Mouse (Mus musculus): ENCODE results near the gene Ift80. TPM values are rescaled to one million over a fixed set of nuclear protein-coding genes. Genes with fewer than 3 reads are reported as not detected.
A peak's percentile ranks its signal among the peaks of the same experiment; 100 is the strongest.
"Not testable (repeated sequence)": the region's sequence is repeated elsewhere in the genome, so short reads cannot be mapped to it uniquely, and the experiment has no call there.

Gene Ift80
- total RNA-seq, 2 experiments from 2014 or later = 22.5 to 23.6 TPM

DNA sequence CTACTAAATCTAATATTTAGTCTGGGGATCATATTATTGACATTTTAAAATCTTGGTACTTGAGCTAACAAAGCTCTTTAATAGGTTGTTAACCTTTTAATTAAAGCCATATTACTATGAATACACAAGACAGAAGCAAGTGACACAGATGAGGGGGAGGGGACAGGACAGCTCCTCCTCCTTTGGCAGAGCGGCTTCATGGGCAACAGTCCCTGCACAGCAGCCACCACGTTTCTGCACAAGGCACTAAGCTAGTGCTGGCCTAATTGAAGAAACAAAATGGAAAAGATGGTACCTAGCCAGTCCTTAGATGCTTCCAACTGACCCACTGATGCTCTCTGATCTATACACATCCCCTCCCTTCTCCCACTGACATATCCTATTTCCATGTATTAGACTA is 55.5 kb downstream of the Ift80 start:
- intact Hi-C loops (cut with DNase I) = no loop called here
- no peak for DNase-seq (ENCODE audit: low spot score in 2 of 2)

GRCm38 (mm10) chr3:68941867-68942266 is 62.5 kb downstream of the Ift80 start:
- intact Hi-C loops (cut with DNase I) = no loop called here
- no peak for DNase-seq (ENCODE audit: low spot score in 2 of 2)

DNA sequence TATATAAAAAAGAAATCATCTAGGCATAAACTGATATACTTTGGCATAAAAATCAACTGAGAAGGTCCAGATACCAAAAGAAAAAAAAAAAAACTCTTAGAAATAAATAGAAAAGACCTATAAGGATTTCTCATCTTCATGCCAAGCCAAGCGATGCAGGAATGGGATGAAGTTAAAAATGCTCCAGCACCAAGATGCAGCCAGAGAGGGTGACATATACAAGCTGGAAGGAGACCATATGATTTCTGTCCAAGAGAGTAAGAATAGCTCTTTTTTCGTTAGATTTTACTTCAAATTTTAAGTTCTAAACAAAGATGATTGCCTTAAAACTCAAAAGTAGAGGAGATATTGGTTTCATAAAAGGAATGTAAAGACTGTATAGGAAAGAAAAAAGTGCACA is 64.1 kb downstream of the Ift80 start:
- intact Hi-C loops (cut with DNase I) = no loop called here
- DNase-seq (ENCODE audit: low spot score in 2 of 2) = no peak

DNA sequence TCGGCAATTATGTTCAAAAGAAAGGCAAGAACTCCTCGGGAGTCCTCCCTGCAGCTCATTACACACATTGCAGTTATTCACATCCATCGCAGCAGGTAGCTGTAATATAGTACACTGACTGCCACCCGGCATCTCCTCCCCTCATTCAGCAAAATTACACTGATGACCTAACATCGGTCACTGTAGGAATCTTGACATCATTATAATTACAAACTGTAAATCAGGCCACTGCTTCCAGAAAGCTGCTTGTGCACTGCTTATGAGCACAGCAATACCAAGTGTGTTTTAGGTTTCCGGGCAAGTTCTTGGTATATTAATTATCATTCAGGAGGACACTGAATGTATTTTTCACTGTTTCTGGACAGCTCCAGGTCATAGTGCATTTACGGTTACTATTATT is 65.1 kb downstream of the Ift80 start:
- no peak for DNase-seq (ENCODE audit: low spot score in 2 of 2)
- intact Hi-C loops (cut with DNase I) = no loop called here

DNA sequence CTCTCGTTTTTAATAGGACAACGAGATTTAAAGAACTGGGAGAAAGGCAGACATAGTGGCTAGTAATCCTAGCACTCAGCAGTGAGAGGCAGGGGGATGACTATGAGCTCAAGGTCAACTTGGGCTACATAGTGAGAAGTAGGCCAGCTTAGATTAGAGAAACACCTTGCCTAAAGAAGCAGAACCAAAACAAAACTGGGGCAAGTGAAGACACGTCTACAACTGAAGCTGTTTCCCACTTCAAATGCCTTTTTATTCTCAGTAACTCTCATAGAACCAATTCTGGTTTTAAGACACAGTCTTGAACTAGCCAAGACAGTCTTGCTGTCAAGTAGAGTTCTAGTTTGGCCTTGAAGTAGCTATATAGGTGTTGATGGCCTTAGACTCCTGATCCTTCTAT is 67.7 kb downstream of the Ift80 start:
- intact Hi-C loops (cut with DNase I) = no loop called here
- no peak for DNase-seq (ENCODE audit: low spot score in 2 of 2)

GRCm38 (mm10) chr3:68935498-68935897 is 68.9 kb downstream of the Ift80 start:
- intact Hi-C loops (cut with DNase I) = no loop called here

GRCm38 (mm10) chr3:68934259-68934658 is 70.1 kb downstream of the Ift80 start:
- intact Hi-C loops (cut with DNase I) = no loop called here
- DNase-seq (ENCODE audit: low spot score in 2 of 2) = no peak

More at GRCm38 (mm10) chr3:68935498-68935897, 68.9 kb downstream of the Ift80 start:
- no peak for DNase-seq (ENCODE audit: low spot score in 2 of 2)

- intact Hi-C loops (cut with DNase I) = no loop called here
- DNase-seq (ENCODE audit: low spot score in 2 of 2) = no peak
Measured at GRCm38 (mm10) chr3:68928619-68929018, 75.8 kb downstream of the Ift80 start.

DNA sequence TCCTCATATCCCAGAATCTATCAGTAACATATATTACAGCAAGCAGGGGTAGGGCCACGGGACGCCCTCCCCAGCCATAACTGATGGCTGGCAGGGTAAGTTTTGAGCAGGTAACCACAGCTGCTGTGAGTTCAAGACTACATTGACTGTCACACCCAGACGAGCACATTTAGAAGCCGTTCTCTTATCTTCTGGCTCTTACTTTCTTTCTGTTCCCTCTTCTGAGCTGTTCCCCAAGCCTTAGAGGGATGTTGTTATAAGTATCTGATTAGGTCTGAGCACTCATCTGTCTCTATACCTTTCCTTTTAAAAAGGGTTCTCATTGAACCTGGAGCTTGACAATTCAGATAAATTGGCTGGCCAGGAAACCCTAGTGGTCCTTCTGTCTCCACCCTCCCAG is 96.9 kb downstream of the Ift80 start:
- DNase-seq (ENCODE audit: low spot score in 2 of 2) = no peak
- intact Hi-C loops (cut with DNase I) = no loop called here

DNA sequence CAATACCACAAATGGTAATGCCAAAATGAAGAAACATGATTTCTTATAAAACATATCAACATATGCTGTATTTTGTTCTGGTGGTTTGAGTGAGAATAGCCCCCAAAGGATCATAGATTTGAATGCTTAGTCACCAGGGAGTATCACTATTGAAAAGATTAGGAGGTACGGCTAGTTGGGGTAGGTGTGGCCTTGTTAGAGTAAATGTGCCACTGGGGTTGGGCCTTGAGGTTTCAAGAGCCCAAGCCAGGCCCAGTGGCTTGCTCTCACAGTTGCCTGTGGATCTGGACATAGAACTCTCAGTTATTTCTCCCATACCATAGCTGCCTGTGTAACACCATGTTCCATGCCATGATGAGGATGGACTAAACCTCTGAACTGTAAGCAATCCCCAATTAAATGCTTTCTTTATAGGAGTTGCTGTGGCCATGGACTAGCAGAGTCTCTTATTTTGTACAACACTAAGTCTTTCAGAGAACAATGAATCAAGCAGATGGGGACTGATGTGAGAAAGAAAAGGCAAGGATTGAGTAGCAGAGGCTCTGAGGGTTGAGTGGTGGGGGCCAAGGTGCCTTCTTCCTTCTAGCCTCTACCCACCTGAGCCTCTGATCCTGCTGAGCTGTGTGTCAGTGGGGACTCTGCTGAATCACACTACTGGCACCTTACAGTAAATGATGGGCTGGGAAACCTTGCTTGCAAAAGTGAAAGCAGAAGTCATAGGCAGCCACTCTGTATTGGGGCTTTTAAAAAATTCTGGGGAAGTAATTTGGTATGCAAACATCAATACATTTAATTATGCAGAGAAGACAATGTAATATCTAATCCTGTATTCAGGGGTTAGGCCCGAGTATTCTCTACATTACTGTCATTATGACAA is 99.2 kb downstream of the Ift80 start:
- DNase-seq (ENCODE audit: low spot score in 2 of 2) = peak; percentile 4 to 11
- intact Hi-C loops (cut with DNase I) = no loop called here

- intact Hi-C loops (cut with DNase I); DNase-seq (ENCODE audit: low spot score in 2 of 2): not testable (repeated sequence)
Measured at GRCm38 (mm10) chr3:68902636-68903035, 101.7 kb downstream of the Ift80 start.

DNA sequence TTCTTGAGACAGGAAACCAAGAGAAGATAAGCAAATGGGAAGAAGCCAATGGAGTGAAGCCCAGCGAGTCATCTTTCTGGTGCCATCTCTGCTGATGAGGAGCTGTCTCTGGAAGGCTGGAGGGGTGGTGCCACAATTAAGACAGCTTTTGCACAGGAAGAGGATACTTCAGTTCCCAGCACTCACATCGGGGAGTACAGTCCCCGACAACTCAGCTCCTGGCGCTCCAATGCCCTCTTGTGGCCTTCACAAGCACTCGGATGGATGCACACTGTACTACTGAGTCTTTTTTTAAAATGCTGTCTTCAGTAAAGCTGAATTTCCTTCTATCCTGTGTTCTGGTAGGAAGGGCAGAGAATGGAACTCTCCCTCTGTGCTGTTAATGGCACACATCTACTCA is 107.2 kb downstream of the Ift80 start:
- intact Hi-C loops (cut with DNase I) = no loop called here

GRCm38 (mm10) chr3:68895426-68895825 is 108.9 kb downstream of the Ift80 start:
- intact Hi-C loops (cut with DNase I) = no loop called here
- no peak for DNase-seq (ENCODE audit: low spot score in 2 of 2)

More for the DNA sequence above, 107.2 kb downstream of the Ift80 start:
- no peak for DNase-seq (ENCODE audit: low spot score in 2 of 2)

DNA sequence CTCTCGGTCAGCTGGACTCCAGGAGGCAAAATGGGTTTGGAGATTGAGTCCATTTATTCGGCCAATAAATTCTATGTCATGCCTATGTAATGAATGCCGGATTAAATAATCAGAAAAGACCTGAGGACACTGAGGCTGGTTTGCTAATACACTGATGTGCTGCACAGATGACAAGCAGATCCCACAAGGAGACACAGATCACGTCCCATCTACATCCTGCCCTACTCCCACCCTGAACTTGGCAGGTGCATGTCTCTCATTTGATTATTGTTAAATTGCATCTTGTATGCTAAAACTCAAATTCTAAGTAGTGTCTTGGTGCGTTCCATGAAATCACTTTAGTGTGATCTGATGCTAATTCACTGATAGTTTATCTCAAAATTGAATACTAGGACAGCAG is 117.5 kb downstream of the Ift80 start:
- intact Hi-C loops (cut with DNase I) = no loop called here
- no peak for DNase-seq (ENCODE audit: low spot score in 2 of 2)

- intact Hi-C loops (cut with DNase I) = no loop called here
Measured at GRCm38 (mm10) chr3:68874079-68874478, 130.3 kb downstream of the Ift80 start.

GRCm38 (mm10) chr3:68870568-68870950 is 133.8 kb downstream of the Ift80 start:
- DNase-seq (ENCODE audit: low spot score in 2 of 2) = peak in 1 of 2 experiments; percentile 10
- intact Hi-C loops (cut with DNase I) = no loop called here

More at GRCm38 (mm10) chr3:68874079-68874478, 130.3 kb downstream of the Ift80 start:
- no peak for DNase-seq (ENCODE audit: low spot score in 2 of 2)

DNA sequence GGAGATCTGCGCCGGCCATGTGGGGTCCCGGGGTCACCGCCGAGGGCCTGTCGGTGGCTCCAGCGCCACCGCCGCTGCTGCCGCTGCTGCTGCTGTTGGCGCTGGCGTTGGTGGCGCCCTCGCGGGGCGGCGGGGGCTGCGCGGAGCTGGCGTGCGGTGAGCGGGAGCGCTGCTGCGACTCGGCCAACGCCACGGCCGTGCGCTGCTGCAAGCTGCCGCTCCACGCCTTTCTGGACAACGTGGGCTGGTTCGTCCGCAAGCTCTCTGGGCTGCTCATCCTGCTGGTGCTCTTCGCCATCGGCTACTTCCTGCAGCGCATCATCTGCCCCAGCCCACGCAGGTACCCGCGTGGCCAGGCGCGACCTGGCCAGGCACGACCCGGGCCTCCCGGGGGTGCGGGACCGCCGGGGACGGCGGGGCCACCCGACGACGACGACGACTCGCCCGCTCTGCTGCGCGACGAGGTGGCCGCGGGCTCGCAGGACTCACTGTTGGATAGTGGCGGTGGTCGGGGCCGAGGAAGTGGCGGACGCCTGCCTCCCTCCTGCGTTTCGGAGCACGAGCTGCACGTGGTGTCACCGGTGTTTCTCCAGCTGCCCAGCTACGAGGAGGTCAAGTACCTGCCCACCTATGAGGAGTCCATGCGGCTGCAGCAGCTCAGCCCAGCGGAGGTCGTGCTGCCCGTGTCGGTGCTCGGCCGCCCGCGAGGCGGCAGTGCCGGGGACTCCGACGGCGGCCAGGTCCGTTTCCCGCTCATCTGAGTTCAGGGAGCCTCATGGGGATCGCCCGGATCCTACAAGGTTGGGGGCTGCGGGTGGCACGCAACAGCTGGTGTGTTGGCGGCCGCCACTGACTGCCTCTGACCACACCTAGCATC is 134.4 kb downstream of the Ift80 start:
- intact Hi-C loops (cut with DNase I) = no loop called here
- DNase-seq (ENCODE audit: low spot score in 2 of 2) = peak; percentile 38 to 71

DNA sequence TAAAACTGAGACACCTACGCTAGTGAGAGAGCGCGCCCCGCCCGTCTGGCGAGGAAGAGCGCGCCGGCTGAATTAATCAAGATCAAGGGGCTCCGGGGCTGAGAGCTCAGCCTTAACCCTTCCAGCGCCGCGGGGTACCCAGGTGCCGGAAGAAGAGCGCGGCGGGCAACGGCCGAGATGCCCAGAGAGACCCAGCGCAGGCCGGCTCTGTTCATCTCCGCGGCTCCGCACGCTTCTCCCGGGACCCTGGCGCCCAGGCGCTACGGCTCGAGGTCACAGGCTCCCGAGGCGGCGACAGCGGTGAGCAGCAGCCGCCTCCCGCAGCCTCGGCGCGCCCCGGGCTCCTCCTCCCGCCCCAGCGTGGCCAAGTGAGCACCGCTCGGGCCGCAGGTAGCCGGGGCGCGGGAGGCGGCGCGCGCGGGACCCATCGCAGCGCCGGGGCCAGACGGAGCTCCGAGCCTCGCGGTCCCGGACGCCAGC is 135.1 kb downstream of the Ift80 start, which contains the start of gene 1110032F04Rik:
Gene 1110032F04Rik, plus strand, starts transcription at position 376 of the 480 bp plus-strand sequence.
- intact Hi-C loops (cut with DNase I) = no loop called here
- no peak for DNase-seq (ENCODE audit: low spot score in 2 of 2)

- no peak for DNase-seq (ENCODE audit: low spot score in 2 of 2)
Measured at GRCm38 (mm10) chr3:68852414-68852813, 152.0 kb downstream of the Ift80 start.

DNA sequence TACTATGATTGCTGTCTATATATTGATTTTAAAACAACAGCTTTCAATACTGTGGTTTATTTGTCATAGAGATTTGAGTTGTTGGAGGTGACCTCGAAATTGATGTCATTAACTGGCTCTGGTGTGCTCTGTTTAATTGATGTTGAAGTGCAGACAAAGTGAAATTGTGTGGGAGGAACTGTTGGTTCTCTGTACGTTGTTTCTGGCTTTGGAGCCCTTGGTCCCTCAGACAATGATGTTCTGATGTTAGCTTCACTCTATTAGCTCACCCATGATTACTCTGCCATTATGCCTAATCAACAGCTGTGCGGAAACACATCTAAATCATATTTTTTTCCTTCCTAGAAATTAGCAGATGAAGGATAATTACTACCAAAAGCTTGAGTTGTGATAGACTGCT is 156.0 kb downstream of the Ift80 start:
- intact Hi-C loops (cut with DNase I) = no loop called here
- DNase-seq (ENCODE audit: low spot score in 2 of 2) = no peak

More at GRCm38 (mm10) chr3:68852414-68852813, 152.0 kb downstream of the Ift80 start:
- intact Hi-C loops (cut with DNase I) = no loop called here

Measured in left cerebral cortex, postnatal 36 days (tissue).